Mouse (Mus musculus): ENCODE data around the gene Arsb. TPM values are rescaled to one million over a fixed set of nuclear protein-coding genes. Genes with fewer than 3 reads are reported as not detected.

The Arsb gene
- polyA plus RNA-seq, 1 experiment from 2014 or later = 14.3 TPM

- ATAC-seq (replicated peaks; ENCODE audit: low FRiP score, low TSS enrichment, low read depth) (no peak), DNase-seq (ENCODE audit: low spot score) (no peak)
- Histone ChIP-seq H3K4me2 (ENCODE audit: low read length) (no peak overlapping the region), H3K27ac (ENCODE audit: low read depth) (no peak overlapping the region), H3K36me3 (ENCODE audit: control insufficient read depth, insufficient read depth, low read length) (no peaks in the 10 kb centered on the region), H3K9ac (ENCODE audit: low read length) (no peak overlapping the region), H3K9me3 (ENCODE audit: control insufficient read depth, low read length) (no peaks in the 10 kb centered on the region), H3K4me1 (replicated peaks; ENCODE audit: control insufficient read depth, insufficient read depth, low read length) (peaks cover 27% of the 10 kb centered on the region), H3K4me3 (ENCODE audit: low read depth, low read length) (no peak overlapping the region), H3K27me3 (replicated peaks; ENCODE audit: control insufficient read depth, insufficient read depth, low read length) (no peaks in the 10 kb centered on the region)
- WGBS = 34% methylated on average over 2 of the region's 2 CpGs
Measured at GRCm38 (mm10) chr13:93840146-93840545, 68.7 kb downstream of the Arsb start.

- H3K4me3 ChIP-seq (ENCODE audit: low read depth, low read length) = no peak overlapping the region
Measured at GRCm38 (mm10) chr13:93846831-93847518, 75.5 kb downstream of the Arsb start.

GRCm38 (mm10) chr13:93847614-93848013 is 76.2 kb downstream of the Arsb start:
- Histone ChIP-seq H3K9me3 (ENCODE audit: control insufficient read depth, low read length) (no peaks in the 10 kb centered on the region), H3K27ac (ENCODE audit: low read depth) (no peak overlapping the region), H3K4me2 (ENCODE audit: low read length) (no peak overlapping the region), H3K27me3 (replicated peaks; ENCODE audit: control insufficient read depth, insufficient read depth, low read length) (no peaks in the 10 kb centered on the region), H3K4me1 (replicated peaks; ENCODE audit: control insufficient read depth, insufficient read depth, low read length) (no peaks in the 10 kb centered on the region; the same call in 1 of the 2 replicates), H3K9ac (ENCODE audit: low read length) (no peak overlapping the region), H3K36me3 (ENCODE audit: control insufficient read depth, insufficient read depth, low read length) (no peaks in the 10 kb centered on the region), H3K4me3 (ENCODE audit: low read depth, low read length) (no peak overlapping the region)
- DNase-seq (ENCODE audit: low spot score) = no peak
- ATAC-seq (replicated peaks; ENCODE audit: low FRiP score, low TSS enrichment, low read depth) = no peak
- WGBS = 35% methylated on average over 4 of the region's 4 CpGs

More at GRCm38 (mm10) chr13:93846831-93847518, 75.5 kb downstream of the Arsb start:
- 59% methylated on average over 10 of the region's 10 CpGs for WGBS
- Histone ChIP-seq H3K9me3 (ENCODE audit: control insufficient read depth, low read length) (no peaks in the 10 kb centered on the region), H3K9ac (ENCODE audit: low read length) (no peak overlapping the region), H3K27ac (ENCODE audit: low read depth) (no peak overlapping the region), H3K4me1 (replicated peaks; ENCODE audit: control insufficient read depth, insufficient read depth, low read length) (no peaks in the 10 kb centered on the region; the same call in 1 of the 2 replicates), H3K27me3 (replicated peaks; ENCODE audit: control insufficient read depth, insufficient read depth, low read length) (no peaks in the 10 kb centered on the region), H3K36me3 (ENCODE audit: control insufficient read depth, insufficient read depth, low read length) (no peaks in the 10 kb centered on the region), H3K4me2 (ENCODE audit: low read length) (no peak overlapping the region)
- ATAC-seq (replicated peaks; ENCODE audit: low FRiP score, low TSS enrichment, low read depth) = no peak
- no peak for DNase-seq (ENCODE audit: low spot score)

GRCm38 (mm10) chr13:93848615-93849014 is 77.2 kb downstream of the Arsb start:
- Histone ChIP-seq H3K4me2 (ENCODE audit: low read length) (no peak overlapping the region), H3K9ac (ENCODE audit: low read length) (no peak overlapping the region), H3K9me3 (ENCODE audit: control insufficient read depth, low read length) (no peaks in the 10 kb centered on the region), H3K4me3 (ENCODE audit: low read depth, low read length) (no peak overlapping the region), H3K27ac (ENCODE audit: low read depth) (no peak overlapping the region), H3K36me3 (ENCODE audit: control insufficient read depth, insufficient read depth, low read length) (no peaks in the 10 kb centered on the region), H3K27me3 (replicated peaks; ENCODE audit: control insufficient read depth, insufficient read depth, low read length) (no peaks in the 10 kb centered on the region), H3K4me1 (replicated peaks; ENCODE audit: control insufficient read depth, insufficient read depth, low read length) (no peaks in the 10 kb centered on the region; the same call in 1 of the 2 replicates)
- 91% methylated on average over 6 of the region's 6 CpGs for WGBS
- DNase-seq (ENCODE audit: low spot score) (no peak), ATAC-seq (replicated peaks; ENCODE audit: low FRiP score, low TSS enrichment, low read depth) (no peak)

GRCm38 (mm10) chr13:93849751-93850355 is 78.4 kb downstream of the Arsb start:
- WGBS = 82% methylated on average over 5 of the region's 5 CpGs
- H3K4me1 ChIP-seq (replicated peaks; ENCODE audit: control insufficient read depth, insufficient read depth, low read length) = no peaks in the 10 kb centered on the region; the same call in 1 of the 2 replicates

GRCm38 (mm10) chr13:93850674-93851073 is 79.2 kb downstream of the Arsb start:
- Histone ChIP-seq H3K9ac (ENCODE audit: low read length) (no peak overlapping the region), H3K9me3 (ENCODE audit: control insufficient read depth, low read length) (no peaks in the 10 kb centered on the region), H3K4me3 (ENCODE audit: low read depth, low read length) (no peak overlapping the region), H3K36me3 (ENCODE audit: control insufficient read depth, insufficient read depth, low read length) (no peaks in the 10 kb centered on the region), H3K4me2 (ENCODE audit: low read length) (no peak overlapping the region), H3K27me3 (replicated peaks; ENCODE audit: control insufficient read depth, insufficient read depth, low read length) (no peaks in the 10 kb centered on the region), H3K27ac (ENCODE audit: low read depth) (no peak overlapping the region), H3K4me1 (replicated peaks; ENCODE audit: control insufficient read depth, insufficient read depth, low read length) (no peaks in the 10 kb centered on the region; the same call in 1 of the 2 replicates)
- 55% methylated on average over 4 of the region's 4 CpGs for WGBS
- DNase-seq (ENCODE audit: low spot score) (no peak), ATAC-seq (replicated peaks; ENCODE audit: low FRiP score, low TSS enrichment, low read depth) (no peak)

More at GRCm38 (mm10) chr13:93849751-93850355, 78.4 kb downstream of the Arsb start:
- Histone ChIP-seq H3K4me2 (ENCODE audit: low read length) (no peak overlapping the region), H3K4me3 (ENCODE audit: low read depth, low read length) (no peak overlapping the region), H3K27ac (ENCODE audit: low read depth) (no peak overlapping the region), H3K9me3 (ENCODE audit: control insufficient read depth, low read length) (no peaks in the 10 kb centered on the region), H3K27me3 (replicated peaks; ENCODE audit: control insufficient read depth, insufficient read depth, low read length) (no peaks in the 10 kb centered on the region), H3K36me3 (ENCODE audit: control insufficient read depth, insufficient read depth, low read length) (no peaks in the 10 kb centered on the region), H3K9ac (ENCODE audit: low read length) (no peak overlapping the region)
- ATAC-seq (replicated peaks; ENCODE audit: low FRiP score, low TSS enrichment, low read depth) = no peak
- DNase-seq (ENCODE audit: low spot score) = peak; percentile 40

GRCm38 (mm10) chr13:93852419-93853138 is 81.1 kb downstream of the Arsb start:
- Histone ChIP-seq H3K4me2 (ENCODE audit: low read length) (no peak overlapping the region), H3K36me3 (ENCODE audit: control insufficient read depth, insufficient read depth, low read length) (no peaks in the 10 kb centered on the region), H3K4me1 (replicated peaks; ENCODE audit: control insufficient read depth, insufficient read depth, low read length) (no peaks in the 10 kb centered on the region), H3K27me3 (replicated peaks; ENCODE audit: control insufficient read depth, insufficient read depth, low read length) (no peaks in the 10 kb centered on the region), H3K4me3 (ENCODE audit: low read depth, low read length) (no peak overlapping the region), H3K9me3 (ENCODE audit: control insufficient read depth, low read length) (no peaks in the 10 kb centered on the region), H3K9ac (ENCODE audit: low read length) (no peak overlapping the region), H3K27ac (ENCODE audit: low read depth) (no peak overlapping the region)
- WGBS = 54% methylated on average over 14 of the region's 14 CpGs
- no peak for DNase-seq (ENCODE audit: low spot score)
- no peak for ATAC-seq (replicated peaks; ENCODE audit: low FRiP score, low TSS enrichment, low read depth)

GRCm38 (mm10) chr13:93853767-93854166 is 82.3 kb downstream of the Arsb start:
- ATAC-seq (replicated peaks; ENCODE audit: low FRiP score, low TSS enrichment, low read depth) (no peak), DNase-seq (ENCODE audit: low spot score) (no peak)
- Histone ChIP-seq H3K36me3 (ENCODE audit: control insufficient read depth, insufficient read depth, low read length) (no peaks in the 10 kb centered on the region), H3K4me2 (ENCODE audit: low read length) (no peak overlapping the region), H3K9me3 (ENCODE audit: control insufficient read depth, low read length) (no peaks in the 10 kb centered on the region), H3K4me1 (replicated peaks; ENCODE audit: control insufficient read depth, insufficient read depth, low read length) (no peaks in the 10 kb centered on the region), H3K4me3 (ENCODE audit: low read depth, low read length) (no peak overlapping the region), H3K27me3 (replicated peaks; ENCODE audit: control insufficient read depth, insufficient read depth, low read length) (no peaks in the 10 kb centered on the region), H3K9ac (ENCODE audit: low read length) (no peak overlapping the region), H3K27ac (ENCODE audit: low read depth) (no peak overlapping the region)
- 92% methylated on average over 6 of the region's 6 CpGs for WGBS
